Mouse (Mus musculus): ENCODE data around the gene Ficd. TPM values are rescaled to one million over a fixed set of nuclear protein-coding genes. Genes with fewer than 3 reads are reported as not detected.

Ficd gene
- total and polyA plus RNA-seq, 3 experiments: 1.5 to 5.8 (median 1.9) TPM

GRCm38 (mm10) chr5:113765641-113766526, 30.3 kb downstream of the Ficd start:
- H3K27me3 ChIP-seq (ENCODE audit: insufficient read depth, low read length): no peaks in the 10 kb centered on the region
- ATAC-seq (ENCODE audit: extremely low read depth, insufficient number of reproducible peaks, low FRiP score, poor library complexity, severe bottlenecking) (no peak), DNase-seq (ENCODE audit: low spot score) (no peak)
- TF ChIP-seq GATA1 (IDR thresholded peaks at IDR 0.05; ENCODE audit: borderline replicate concordance, low read length) (no peak), POLR2AphosphoS5 (IDR thresholded peaks at IDR 0.05; ENCODE audit: insufficient replicate concordance, low read depth, low read length) (no peak), GATA2 (IDR thresholded peaks at IDR 0.05; ENCODE audit: borderline replicate concordance, low read depth, low read length) (no peak), TAL1 (conservative IDR thresholded peaks at IDR 0.05; ENCODE audit: low read depth, low read length) (no peak), CTCF (IDR thresholded peaks at IDR 0.05; ENCODE audit: low read depth, low read length) (no peak)
- peaks cover 92% of the 10 kb centered on the region for H3K36me3 ChIP-seq (replicated peaks)
- no peak overlapping the region for H3K4me3 ChIP-seq (ENCODE audit: low read depth, low read length)
- peaks cover 45% of the 10 kb centered on the region for H3K4me1 ChIP-seq (ENCODE audit: insufficient read depth, low read depth, low read length)
- H3K9me3 ChIP-seq (replicated peaks): no peaks in the 10 kb centered on the region

DNA sequence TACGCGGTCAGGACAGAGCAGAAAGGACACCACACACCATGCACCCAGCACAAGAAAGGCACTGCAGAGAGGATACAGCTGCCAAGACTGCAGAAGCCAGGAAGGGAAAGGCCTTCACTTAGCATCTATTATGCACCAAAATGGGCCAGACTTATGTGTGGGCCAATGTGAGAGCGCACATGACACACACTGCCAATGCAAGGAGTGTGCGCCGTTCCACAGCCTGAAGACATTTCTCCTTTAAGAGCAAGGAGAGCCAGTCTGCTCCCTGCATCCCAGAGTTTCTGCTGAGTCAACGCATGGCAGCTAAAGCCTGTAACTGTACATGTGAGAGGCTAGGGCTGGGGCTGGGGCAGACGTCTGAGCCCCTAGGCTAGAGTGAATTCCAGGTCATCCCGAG, 33.2 kb downstream of the Ficd start:
- Histone ChIP-seq H3K36me3 (replicated peaks) (peaks cover 63% of the 10 kb centered on the region), H3K9me3 (replicated peaks) (no peaks in the 10 kb centered on the region), H3K4me1 (ENCODE audit: insufficient read depth, low read depth, low read length) (peaks cover 49% of the 10 kb centered on the region), H3K27me3 (ENCODE audit: insufficient read depth, low read length) (no peaks in the 10 kb centered on the region), H3K4me3 (ENCODE audit: low read depth, low read length) (no peak overlapping the region)
- no peak for DNase-seq (ENCODE audit: low spot score)
- no peak for ATAC-seq (ENCODE audit: extremely low read depth, insufficient number of reproducible peaks, low FRiP score, poor library complexity, severe bottlenecking)
- TF ChIP-seq GATA1 (IDR thresholded peaks at IDR 0.05; ENCODE audit: borderline replicate concordance, low read length): no peak
- no peak for TF ChIP-seq CTCF (IDR thresholded peaks at IDR 0.05; ENCODE audit: low read depth, low read length)
- no peak for TF ChIP-seq TAL1 (conservative IDR thresholded peaks at IDR 0.05; ENCODE audit: low read depth, low read length)
- no peak for TF ChIP-seq POLR2AphosphoS5 (IDR thresholded peaks at IDR 0.05; ENCODE audit: insufficient replicate concordance, low read depth, low read length)
- TF ChIP-seq GATA2 (IDR thresholded peaks at IDR 0.05; ENCODE audit: borderline replicate concordance, low read depth, low read length): no peak

DNA sequence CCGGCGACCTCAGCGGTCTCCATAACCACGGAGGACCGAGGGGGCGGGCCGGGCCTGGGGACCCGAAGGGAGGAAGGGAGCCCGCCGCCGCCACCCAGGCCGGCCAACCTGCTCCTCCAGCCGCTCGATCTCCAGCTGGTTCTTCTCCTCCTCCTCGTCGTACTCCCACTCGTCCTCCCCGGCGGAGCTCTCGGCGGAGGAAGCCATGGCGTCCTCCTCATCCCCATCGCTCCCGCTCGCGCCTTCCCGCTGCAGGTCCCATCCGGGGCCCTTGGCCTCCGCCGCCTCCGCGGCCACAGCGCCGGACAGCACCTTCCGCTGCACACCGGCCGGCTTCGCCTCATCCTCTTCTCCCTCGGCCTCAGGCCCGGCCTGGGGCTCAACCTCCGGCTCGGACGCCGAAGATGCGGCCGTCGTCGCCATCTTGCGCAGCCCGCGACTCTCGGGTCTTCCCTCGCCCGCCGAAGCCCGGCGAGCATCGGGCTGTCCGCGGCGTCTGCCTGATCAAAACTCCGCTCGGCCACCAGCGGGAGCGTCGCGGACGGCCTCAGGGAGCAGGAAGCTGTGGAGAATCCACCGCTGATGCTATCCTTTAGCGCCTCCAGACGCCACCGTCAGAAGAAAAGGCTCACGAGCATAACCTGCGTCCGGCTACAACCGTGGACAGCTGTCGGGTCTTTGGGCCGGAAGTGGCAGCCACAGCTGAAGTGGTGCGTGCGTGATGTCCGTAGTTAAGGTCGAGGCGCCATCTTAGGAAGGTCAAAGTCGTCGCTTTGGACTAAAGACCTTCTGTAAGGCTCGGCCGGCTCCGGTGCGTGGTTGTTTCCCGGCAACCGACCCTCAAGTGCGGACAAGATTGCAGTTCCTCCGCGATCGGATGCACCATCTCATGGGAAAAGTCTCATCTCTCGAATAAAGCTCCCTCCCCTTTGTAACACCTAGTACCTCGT, 35.9 kb downstream of the Ficd start:
- TF ChIP-seq GATA1 (IDR thresholded peaks at IDR 0.05; ENCODE audit: borderline replicate concordance, low read length) (no peak), TAL1 (conservative IDR thresholded peaks at IDR 0.05; ENCODE audit: low read depth, low read length) (no peak), POLR2AphosphoS5 (IDR thresholded peaks at IDR 0.05; ENCODE audit: insufficient replicate concordance, low read depth, low read length) (no peak), CTCF (IDR thresholded peaks at IDR 0.05; ENCODE audit: low read depth, low read length) (no peak), GATA2 (IDR thresholded peaks at IDR 0.05; ENCODE audit: borderline replicate concordance, low read depth, low read length) (no peak)
- H3K4me1 ChIP-seq (ENCODE audit: insufficient read depth, low read depth, low read length): peaks cover 56% of the 10 kb centered on the region
- no peaks in the 10 kb centered on the region for H3K9me3 ChIP-seq (replicated peaks)
- ATAC-seq (ENCODE audit: extremely low read depth, insufficient number of reproducible peaks, low FRiP score, poor library complexity, severe bottlenecking) (peak; percentile 62), DNase-seq (ENCODE audit: low spot score) (peak; percentile 87)
- H3K36me3 ChIP-seq (replicated peaks): peaks cover 62% of the 10 kb centered on the region
- no peaks in the 10 kb centered on the region for H3K27me3 ChIP-seq (ENCODE audit: insufficient read depth, low read length)
- H3K4me3 ChIP-seq (ENCODE audit: low read depth, low read length): peak overlapping the region; percentile 81

DNA sequence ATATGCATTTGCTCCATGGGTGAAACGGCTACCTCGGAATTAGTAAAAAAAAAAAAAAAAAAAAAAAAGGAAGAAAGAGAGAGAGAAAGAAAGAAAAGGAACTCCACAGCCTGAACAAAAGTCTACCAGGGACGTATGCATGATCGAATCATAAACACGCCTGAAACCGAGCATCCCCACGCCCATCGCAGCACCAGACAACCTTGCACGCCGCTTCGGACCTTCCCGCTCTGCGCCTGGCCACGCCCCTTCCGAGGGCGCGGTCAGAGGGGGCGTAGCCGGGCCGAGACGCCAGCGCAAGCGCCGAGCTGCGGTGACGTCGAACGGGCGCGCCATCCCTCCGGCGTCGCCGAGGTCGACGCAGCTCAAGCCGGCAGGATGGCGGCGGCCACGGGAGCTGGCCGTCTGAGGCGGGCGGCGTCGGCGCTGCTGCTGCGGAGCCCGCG, 36.9 kb downstream of the Ficd start, which contains the start of the genes Sart3 and Iscu:
Gene Sart3, minus strand, starts transcription at position 61 of the 446 bp plus-strand sequence.
Gene Iscu, plus strand, starts transcription at position 299 of the 446 bp plus-strand sequence.
- Histone ChIP-seq H3K36me3 (replicated peaks) (peaks cover 62% of the 10 kb centered on the region), H3K9me3 (replicated peaks) (no peaks in the 10 kb centered on the region), H3K4me3 (ENCODE audit: low read depth, low read length) (peak within 1 kb of the TSS; percentile 81), H3K4me1 (ENCODE audit: insufficient read depth, low read depth, low read length) (peaks cover 63% of the 10 kb centered on the region), H3K27me3 (ENCODE audit: insufficient read depth, low read length) (no peaks in the 10 kb centered on the region)
- DNase-seq (ENCODE audit: low spot score) (peak; percentile 93), ATAC-seq (ENCODE audit: extremely low read depth, insufficient number of reproducible peaks, low FRiP score, poor library complexity, severe bottlenecking) (peak; percentile 70)
- TF ChIP-seq GATA2 (IDR thresholded peaks at IDR 0.05; ENCODE audit: borderline replicate concordance, low read depth, low read length) (no peak), POLR2AphosphoS5 (IDR thresholded peaks at IDR 0.05; ENCODE audit: insufficient replicate concordance, low read depth, low read length) (no peak), GATA1 (IDR thresholded peaks at IDR 0.05; ENCODE audit: borderline replicate concordance, low read length) (no peak), CTCF (IDR thresholded peaks at IDR 0.05; ENCODE audit: low read depth, low read length) (no peak), TAL1 (conservative IDR thresholded peaks at IDR 0.05; ENCODE audit: low read depth, low read length) (no peak)

GRCm38 (mm10) chr5:113772905-113773519, 37.4 kb downstream of the Ficd start:
- Histone ChIP-seq H3K36me3 (replicated peaks) (peaks cover 61% of the 10 kb centered on the region), H3K4me1 (ENCODE audit: insufficient read depth, low read depth, low read length) (peaks cover 62% of the 10 kb centered on the region), H3K4me3 (ENCODE audit: low read depth, low read length) (peak overlapping the region; percentile 81), H3K27me3 (ENCODE audit: insufficient read depth, low read length) (no peaks in the 10 kb centered on the region), H3K9me3 (replicated peaks) (no peaks in the 10 kb centered on the region)
- TF ChIP-seq POLR2AphosphoS5 (IDR thresholded peaks at IDR 0.05; ENCODE audit: insufficient replicate concordance, low read depth, low read length) (no peak), GATA1 (IDR thresholded peaks at IDR 0.05; ENCODE audit: borderline replicate concordance, low read length) (no peak), TAL1 (conservative IDR thresholded peaks at IDR 0.05; ENCODE audit: low read depth, low read length) (no peak), GATA2 (IDR thresholded peaks at IDR 0.05; ENCODE audit: borderline replicate concordance, low read depth, low read length) (no peak), CTCF (IDR thresholded peaks at IDR 0.05; ENCODE audit: low read depth, low read length) (no peak)
- no peak for ATAC-seq (ENCODE audit: extremely low read depth, insufficient number of reproducible peaks, low FRiP score, poor library complexity, severe bottlenecking)
- peak; percentile 23 for DNase-seq (ENCODE audit: low spot score)

Data from G1E (cell line).